Mouse (Mus musculus) gastrocnemius, postnatal 25 days (tissue): ENCODE results near the gene Gtf2ird1. TPM values are rescaled to one million over a fixed set of nuclear protein-coding genes. Genes with fewer than 3 reads are reported as not detected.

ENCODE experiments used
- DNase-seq: peaks from one replicate; pipeline ENCODE4 v3.0.0; 2022
- microRNA-seq, 2 experiments: library from miRNA; unstranded; fragments of <30 nt; microRNA quantifications; one replicate each; pipeline ENCODE4 v1.2.0; 2021; ENCODE audit warnings: borderline replicate concordance in 2 of 2
- total RNA-seq, 2 experiments: library from RNA; stranded (reverse); gene quantifications; 1 replicate in 1 of 2; 2 replicates in 1 of 2; pipeline ENCODE4 v1.2.3; 2021

Gene Gtf2ird1
- total RNA-seq, 2 experiments from 2014 or later, result 9.6 to 9.9 TPM

GRCm38 (mm10) chr5:134313451-134314067, 143.0 kb downstream of the Gtf2ird1 start:
- peak; percentile 97 for DNase-seq

GRCm38 (mm10) chr5:134312691-134313450, 143.6 kb downstream of the Gtf2ird1 start:
- peak; percentile 11 for DNase-seq

DNA sequence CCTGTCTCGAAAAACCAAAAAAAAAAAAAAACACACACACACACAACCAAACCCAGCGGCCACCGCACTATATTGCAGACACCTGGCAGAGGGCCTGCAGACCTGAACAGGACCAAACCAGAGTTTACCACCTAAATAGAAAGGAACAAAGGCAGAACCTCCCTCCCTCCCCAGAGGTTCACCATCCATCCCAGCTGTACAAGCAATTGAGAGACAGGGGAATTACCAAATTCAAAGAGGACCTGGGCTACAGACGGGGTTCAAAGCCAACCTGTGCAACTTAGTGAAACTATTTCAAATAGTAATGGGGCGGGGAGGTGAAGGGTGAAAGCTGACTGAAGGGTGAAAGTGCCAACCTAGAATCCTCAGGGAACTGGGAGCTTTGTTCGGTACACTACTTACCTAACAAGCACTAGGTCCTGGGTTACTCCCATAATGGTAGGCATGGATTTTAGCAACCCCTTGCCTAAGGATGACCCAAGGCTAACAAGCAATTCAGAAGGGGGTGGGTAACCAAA, 144.6 kb downstream of the Gtf2ird1 start:
- DNase-seq, result no peak

DNA sequence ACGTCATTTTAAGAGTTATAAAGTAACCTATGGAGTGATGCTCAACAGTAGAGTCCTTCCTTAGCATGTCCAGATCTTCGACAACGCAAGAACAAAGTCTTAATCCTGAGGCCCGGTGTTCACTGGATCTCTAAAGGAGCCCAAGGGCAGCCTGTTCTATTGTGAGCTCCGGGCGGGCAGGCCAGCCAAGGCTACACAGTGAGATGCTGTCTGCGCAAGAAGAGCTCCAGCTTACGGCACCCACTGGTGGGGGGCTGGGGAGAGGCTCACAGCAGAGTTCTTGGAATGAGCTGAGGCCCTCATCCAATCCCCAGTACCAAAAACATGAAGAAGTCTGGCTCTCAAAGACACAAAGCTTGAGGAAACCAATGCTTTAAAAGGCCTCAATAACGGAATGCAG, 146.3 kb downstream of the Gtf2ird1 start:
- no peak for DNase-seq

DNA sequence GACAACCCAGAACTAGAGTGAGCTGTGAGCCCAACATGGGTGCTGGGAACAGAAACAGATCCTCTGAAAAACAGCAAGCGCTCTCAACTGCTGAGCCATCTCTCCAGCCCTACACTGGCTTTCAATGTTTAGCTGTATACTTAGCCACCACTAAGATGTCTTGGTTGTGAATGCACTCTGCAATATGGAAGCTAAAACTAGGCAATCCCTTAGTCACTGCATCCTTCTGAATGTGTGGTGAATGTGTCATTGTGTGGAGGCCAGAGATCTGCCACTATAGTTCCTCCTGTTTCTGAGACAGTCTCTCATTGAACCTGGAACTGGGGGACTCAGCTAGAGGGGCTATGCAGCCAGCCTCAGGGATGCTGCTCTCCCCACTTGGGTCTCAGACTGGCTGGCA, 147.2 kb downstream of the Gtf2ird1 start:
- no peak for DNase-seq

Small RNAs within 50 kb of the gene (microRNA-seq; reads per million reads assigned to microRNA genes)
- gene Gm26340 (0 reads per million in 2 experiments), gene Mir3965 (0 reads per million in 2 experiments)

Other genes starting within 250 kb of the Gtf2ird1 start
- 1 to 10 TPM; 1.8 to 2.2 TPM for gene Ncf1, start 227.1 kb downstream of the Gtf2ird1 start, total RNA-seq
- 100 to 1,000 TPM; 102 to 106 TPM for gene Gtf2i, start 142.0 kb downstream of the Gtf2ird1 start, total RNA-seq
- 1 to 10 TPM; 3.6 to 4.0 TPM for gene Clip2, start 95.7 kb upstream of the Gtf2ird1 start, total RNA-seq
- not detected for gene Syna, start 103.5 kb upstream of the Gtf2ird1 start, total RNA-seq
- 10 to 100 TPM; 13.9 to 14.1 TPM for gene Rfc2, start 124.7 kb upstream of the Gtf2ird1 start, total RNA-seq
- gene Lat2, start 158.3 kb upstream of the Gtf2ird1 start, total RNA-seq, result under 1 TPM; 0.41 to 0.99 TPM
- gene Eif4h, start 182.8 kb upstream of the Gtf2ird1 start, total RNA-seq, result 10 to 100 TPM; 85.7 to 97.7 TPM
- 1 to 10 TPM; 2.7 to 2.8 TPM for gene Limk1, start 231.9 kb upstream of the Gtf2ird1 start, total RNA-seq